In the genomic region with DNA sequence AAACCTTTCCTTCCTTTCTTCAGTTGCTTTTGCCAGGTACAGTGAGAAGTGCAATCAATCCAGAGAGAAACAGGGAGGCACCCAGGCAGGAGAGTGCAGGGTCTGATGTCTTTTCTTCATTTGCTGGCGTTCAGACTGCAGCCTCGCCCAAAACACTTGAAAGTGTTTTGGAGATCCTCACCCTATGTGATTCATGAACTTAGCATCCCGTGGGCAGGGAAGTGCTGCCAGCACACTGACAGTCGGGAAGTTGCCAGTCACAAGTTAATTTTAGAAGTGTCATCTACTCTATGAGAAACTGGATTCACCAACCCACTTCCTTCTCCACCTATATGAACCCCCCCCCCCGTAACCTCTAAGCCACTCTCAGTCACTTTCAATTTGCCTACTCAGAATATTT, we compare ENCODE assay signal across 20 mouse cellular contexts. TPM values are rescaled to one million over a fixed set of nuclear protein-coding genes. Genes with fewer than 3 reads are reported as not detected.
DNase-seq lines count a peak whose midpoint lies in the region; ATAC-seq lines count a peak whose summit lies in the region.
"Had no signal": no experiment of that assay in that cellular context is flagged by ENCODE, and none has a peak within 500 bp of the region (broad histone marks: within the 10 kb centered on the region; RNA-seq: fewer than 3 reads in every experiment).

No protein-coding gene starts in this region.

- no peak for DNase-seq in frontal cortex, postnatal 10 days (ENCODE audit: low spot score in 2 of 2)
- DNase-seq in heart, postnatal 10 days = peak; percentile 17 to 32
- peak; percentile 93 for DNase-seq in 3T3-L1 (ENCODE audit: low read depth, low spot score)
- DNase-seq in brain, adult 2 months (ENCODE audit: low read depth, low spot score) = peak; percentile 73
- DNase-seq in midbrain, embryonic 14.5 days = no peak
- no peak for DNase-seq in embryo, embryonic 10 days (ENCODE audit: low spot score)
- DNase-seq: adrenal gland, postnatal 25 days; cerebellum, postnatal 25 days; liver, embryonic 13.5 days; lung, postnatal 14 days; right cerebral cortex, postnatal 14 days had no signal

- H3K9ac ChIP-seq in heart, embryonic 12.5 days = no peak overlapping the region
- no peak overlapping the region for H3K9ac ChIP-seq in midbrain, embryonic 14.5 days (replicated peaks; ENCODE audit: low read length)
- H3K9ac ChIP-seq: forebrain, embryonic 12.5 days; kidney, embryonic 15.5 days; liver, embryonic 13.5 days; midbrain, embryonic 12.5 days had no signal

- 63% methylated on average over 5 of the region's 5 CpGs for WGBS in heart, embryonic 12.5 days
- 85% methylated on average over 5 of the region's 5 CpGs for WGBS in midbrain, embryonic 14.5 days

- H3K27me3 ChIP-seq in heart, embryonic 12.5 days (replicated peaks) = peaks cover 36% of the 10 kb centered on the region
- H3K27me3 ChIP-seq in midbrain, embryonic 14.5 days (ENCODE audit: control insufficient read depth, insufficient read depth, low read length) = peaks cover 6% of the 10 kb centered on the region

- no peak overlapping the region for H3K4me3 ChIP-seq in heart, embryonic 12.5 days
- H3K4me3 ChIP-seq in midbrain, embryonic 14.5 days (replicated peaks; ENCODE audit: low read depth, low read length) = no peak overlapping the region
- H3K4me3 ChIP-seq: forebrain, embryonic 12.5 days; kidney, embryonic 15.5 days; liver, embryonic 13.5 days; midbrain, embryonic 12.5 days had no signal

- H3K4me2 ChIP-seq in heart, embryonic 12.5 days = no peak overlapping the region
- no peak overlapping the region for H3K4me2 ChIP-seq in midbrain, embryonic 14.5 days (ENCODE audit: low read length)
- H3K4me2 ChIP-seq: forebrain, embryonic 12.5 days; kidney, embryonic 15.5 days; liver, embryonic 13.5 days; midbrain, embryonic 12.5 days had no signal

- peaks cover 16% of the 10 kb centered on the region for H3K4me1 ChIP-seq in heart, embryonic 12.5 days (replicated peaks)
- no peaks in the 10 kb centered on the region; the same call in 1 of the 2 replicates for H3K4me1 ChIP-seq in midbrain, embryonic 14.5 days (ENCODE audit: control insufficient read depth, insufficient read depth, low read length)
- H3K4me1 ChIP-seq: liver, embryonic 13.5 days had no signal

- intact Hi-C loops in heart, postnatal 10 days (cut with DNase I) = no loop called here

- H3K9me3 ChIP-seq in heart, embryonic 12.5 days (replicated peaks) = no peaks in the 10 kb centered on the region
- H3K9me3 ChIP-seq in midbrain, embryonic 14.5 days (ENCODE audit: control insufficient read depth, low read length) = no peaks in the 10 kb centered on the region
- H3K9me3 ChIP-seq: forebrain, embryonic 12.5 days; kidney, embryonic 15.5 days; liver, embryonic 13.5 days; midbrain, embryonic 12.5 days had no signal

- H3K27ac ChIP-seq in heart, embryonic 12.5 days (ENCODE audit: poor library complexity, severe bottlenecking) = no peak overlapping the region
- no peak overlapping the region for H3K27ac ChIP-seq in midbrain, embryonic 14.5 days (replicated peaks; ENCODE audit: low read depth, low read length)
- H3K27ac ChIP-seq: forebrain, embryonic 12.5 days; kidney, embryonic 15.5 days; liver, embryonic 13.5 days; midbrain, embryonic 12.5 days had no signal

- ATAC-seq in frontal cortex, adult (ENCODE audit: low TSS enrichment) = peak; percentile 35; the same call in 1 of the 2 replicates
- ATAC-seq in heart, embryonic 12.5 days (ENCODE audit: insufficient number of reproducible peaks, low FRiP score) = no peak
- no peak for ATAC-seq in midbrain, embryonic 14.5 days (ENCODE audit: low FRiP score, low TSS enrichment)

- H3K36me3 ChIP-seq in heart, embryonic 12.5 days = no peaks in the 10 kb centered on the region
- no peaks in the 10 kb centered on the region for H3K36me3 ChIP-seq in midbrain, embryonic 14.5 days (ENCODE audit: control insufficient read depth, insufficient read depth, low read length)
- H3K36me3 ChIP-seq: forebrain, embryonic 12.5 days; kidney, embryonic 15.5 days; liver, embryonic 13.5 days; midbrain, embryonic 12.5 days had no signal

RNA-seq across cellular contexts. Expression of gene Cwh43, which starts 4.5 kb away (rescaled TPM):
- not detected for total RNA-seq in heart, postnatal 10 days (2021)
- not detected in 2 replicates for polyA plus RNA-seq in heart, embryonic 12.5 days (2016; fragmentation: Nextera tagmentation; extraction: Ambion mirVana)
- 0.38 and 0.49 TPM in 2 replicates for polyA plus RNA-seq in midbrain, embryonic 14.5 days (2014; fragmentation: Nextera tagmentation; extraction: Ambion mirVana)
- total RNA-seq: hematopoietic stem cell, adult 5-6 weeks had no signal
- polyA plus RNA-seq: C2C12; limb, embryonic 11.5 days; liver, embryonic 13.5 days; neural tube, embryonic 11.5 days had no signal

Comparison
In these comparisons a context has a peak if more than half of its experiments do, and no peak if none do; other contexts are left out.
1. DNase-seq: peak in heart, postnatal 10 days (2 of 2), 3T3-L1 (single experiment) and brain, adult 2 months (single experiment); none in frontal cortex, postnatal 10 days (0 of 2), midbrain, embryonic 14.5 days (single experiment) and embryo, embryonic 10 days (single experiment).